In the genomic region with DNA sequence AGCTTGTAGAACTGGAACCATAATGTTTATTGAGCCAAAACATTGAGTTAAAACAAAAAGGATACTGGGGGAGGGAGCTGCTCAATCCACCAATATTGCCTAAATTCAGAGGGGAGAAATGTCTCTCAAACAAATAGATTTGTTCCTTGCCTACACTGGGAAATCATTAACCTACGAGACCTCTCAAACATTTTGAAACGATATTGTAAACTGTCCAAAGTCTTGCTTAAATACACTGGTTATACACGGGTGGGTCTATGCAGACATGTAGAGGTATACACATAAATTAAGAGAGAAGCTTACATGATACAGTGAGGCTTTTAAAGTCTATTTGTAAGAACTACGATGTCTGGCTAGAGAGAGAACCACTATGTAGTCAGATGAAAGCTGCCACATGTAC, we compare ENCODE assay signal across 24 mouse cellular contexts.
"Had no signal": no experiment of that assay in that cellular context is flagged by ENCODE, and none has a peak within 500 bp of the region (broad histone marks: within the 10 kb centered on the region; RNA-seq: fewer than 3 reads in every experiment).

No protein-coding gene starts in this region.

- DNase-seq: forebrain, postnatal 0 days; gastrocnemius, postnatal 14 days; gastrocnemius, postnatal 36 days; heart, adult 2 months; heart, postnatal 10 days; heart, postnatal 4 days; kidney, adult 18-20 months; kidney, postnatal 10 days; kidney, postnatal 25 days; kidney, postnatal 4 days; liver, embryonic 13.5 days; lung, adult 18-20 months had no signal

- ATAC-seq: forebrain, postnatal 0 days; hindbrain, embryonic 16.5 days; inflammation-experienced regulatory T-cells, adult 6 months; intestine, embryonic 15.5 days; intestine, postnatal 0 days had no signal

- H3K36me3 ChIP-seq: intestine, embryonic 15.5 days had no signal

- H3K27me3 ChIP-seq: hindbrain, embryonic 12.5 days; intestine, embryonic 15.5 days; limb, embryonic 12.5 days; liver, embryonic 13.5 days had no signal

- H3K4me2 ChIP-seq: heart, embryonic 11.5 days; hindbrain, embryonic 12.5 days; hindbrain, embryonic 14.5 days; intestine, embryonic 15.5 days; limb, embryonic 12.5 days; liver, embryonic 13.5 days had no signal

- H3K9ac ChIP-seq: forebrain, postnatal 0 days; hindbrain, embryonic 12.5 days; hindbrain, embryonic 14.5 days; intestine, embryonic 15.5 days; limb, embryonic 12.5 days; liver, embryonic 13.5 days had no signal

- H3K9me3 ChIP-seq: hindbrain, embryonic 10.5 days; hindbrain, embryonic 12.5 days; intestine, embryonic 15.5 days; limb, embryonic 10.5 days; limb, embryonic 12.5 days; liver, embryonic 13.5 days had no signal

- H3K4me1 ChIP-seq: hindbrain, embryonic 10.5 days; hindbrain, embryonic 12.5 days; limb, embryonic 10.5 days had no signal

- H3K4me3 ChIP-seq: heart, adult 2 months; hindbrain, embryonic 10.5 days; hindbrain, embryonic 12.5 days; intestine, embryonic 15.5 days; layer of hippocampus, adult 2 months; left cerebral cortex, adult 2 months; limb, embryonic 10.5 days; limb, embryonic 12.5 days; liver, embryonic 13.5 days had no signal

- H3K27ac ChIP-seq: heart, adult 2 months; hindbrain, embryonic 10.5 days; hindbrain, embryonic 12.5 days; hindbrain, embryonic 14.5 days; intestine, embryonic 15.5 days; layer of hippocampus, adult 2 months; left cerebral cortex, adult 2 months; limb, embryonic 10.5 days; limb, embryonic 12.5 days; liver, embryonic 13.5 days had no signal
